Mouse (Mus musculus): ENCODE measurements at regions not wholly inside any gene's neighbourhood (a gene's known extent, or its start where the extent isn't known, plus 50 kb on each side); places are given as distances from the start of the nearest gene placed in this dataset.

GRCm38 (mm10) chr10:21829062-21829731 lies 52.8 kb upstream of the Sgk1 start:
- H3K27ac ChIP-seq (ENCODE audit: insufficient read depth, low read length): no peak overlapping the region

GRCm38 (mm10) chr10:21831002-21831696 lies 50.8 kb upstream of the Sgk1 start:
- no peak overlapping the region for H3K4me3 ChIP-seq (ENCODE audit: insufficient read depth, low read length)
- no peak for TF ChIP-seq CTCF (IDR thresholded peaks at IDR 0.05; ENCODE audit: extremely low read depth, insufficient read depth, low read length)
- TF ChIP-seq POLR2A (IDR thresholded peaks at IDR 0.05; ENCODE audit: extremely low read depth, insufficient read depth, low read length): no peak
- no peaks in the 10 kb centered on the region for H3K4me1 ChIP-seq (ENCODE audit: control insufficient read depth, insufficient read depth, low read length)
- H3K27ac ChIP-seq (ENCODE audit: insufficient read depth, low read length): no peak overlapping the region

More at GRCm38 (mm10) chr10:21829062-21829731, 52.8 kb upstream of the Sgk1 start:
- TF ChIP-seq CTCF (IDR thresholded peaks at IDR 0.05; ENCODE audit: extremely low read depth, insufficient read depth, low read length) (no peak), POLR2A (IDR thresholded peaks at IDR 0.05; ENCODE audit: extremely low read depth, insufficient read depth, low read length) (no peak)
- Histone ChIP-seq H3K4me1 (ENCODE audit: control insufficient read depth, insufficient read depth, low read length) (no peaks in the 10 kb centered on the region), H3K4me3 (ENCODE audit: insufficient read depth, low read length) (no peak overlapping the region)

Data from cortical plate, adult 2 months (tissue).